Mouse (Mus musculus) ES-E14 (cell line): ENCODE measurements around the gene Tmem63c.

Experiments
- HCFC1 ChIP-seq: IDR thresholded peaks from 2 replicates; pipeline ENCODE4 v1.6.1; 2012; ENCODE audit warnings: low read length, inconsistent platforms, borderline replicate concordance; ENCODE audit not compliant: insufficient read depth
- MAFK ChIP-seq: IDR thresholded peaks from 2 replicates; pipeline ENCODE4 v1.6.1; 2014; ENCODE audit warnings: mild to moderate bottlenecking, low read depth, low read length, inconsistent platforms; ENCODE audit not compliant: insufficient read depth
- ZC3H11A ChIP-seq: IDR thresholded peaks from 2 replicates; pipeline ENCODE4 v1.6.1; 2012; ENCODE audit warnings: low read depth, mild to moderate bottlenecking, inconsistent platforms, low read length, borderline replicate concordance
- ZNF384 ChIP-seq: IDR thresholded peaks from 2 replicates; pipeline ENCODE4 v1.6.1; 2012; ENCODE audit warnings: low read depth, low read length, inconsistent platforms

DNA sequence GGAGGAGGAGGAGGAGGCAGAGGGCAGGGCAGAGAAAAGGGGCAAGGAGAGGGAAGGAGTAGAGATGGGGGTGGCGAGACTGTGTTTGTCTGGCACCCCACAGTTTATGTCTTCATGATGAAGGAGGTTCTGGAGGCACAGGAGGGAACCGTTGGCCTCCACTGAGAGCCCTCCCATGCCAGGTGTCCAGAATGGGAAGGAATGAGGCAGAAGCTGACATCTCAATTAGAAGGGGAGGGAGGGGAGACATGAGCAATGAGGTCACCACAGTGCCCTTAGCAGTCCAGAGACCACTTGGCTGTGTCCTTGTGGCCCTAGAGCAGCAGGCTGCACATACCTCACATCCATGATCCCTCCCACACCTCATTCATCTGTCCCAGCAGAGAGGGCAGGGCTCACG lies 26.4 kb upstream of the Tmem63c start:
- TF ChIP-seq ZC3H11A, result no peak
- TF ChIP-seq HCFC1, result no peak
- no peak for TF ChIP-seq MAFK
- no peak for TF ChIP-seq ZNF384
